In genomic region chr15:99008801-99009241, GRCm38 (mm10) we compare ENCODE assay signal across 11 mouse cellular contexts. TPM values are rescaled to one million over a fixed set of nuclear protein-coding genes. Genes with fewer than 3 reads are reported as not detected.
A peak's percentile ranks its signal among the peaks of the same experiment; 100 is the strongest.
DNase-seq lines count a peak whose midpoint lies in the region; ATAC-seq lines count a peak whose summit lies in the region.
"Had no signal": no experiment of that assay in that cellular context is flagged by ENCODE, and none has a peak within 500 bp of the region (broad histone marks: within the 10 kb centered on the region; RNA-seq: fewer than 3 reads in every experiment).

No protein-coding gene starts in this region.

- WGBS in heart, embryonic 11.5 days (ENCODE audit: insufficient replicate concordance): 45% methylated on average over 6 of the region's 6 CpGs
- WGBS in forebrain, embryonic 14.5 days: 79% methylated on average over 6 of the region's 6 CpGs

- no peaks in the 10 kb centered on the region for H3K36me3 ChIP-seq in heart, embryonic 11.5 days (ENCODE audit: control insufficient read depth, insufficient read depth, low read length)
- no peaks in the 10 kb centered on the region for H3K36me3 ChIP-seq in forebrain, embryonic 14.5 days (ENCODE audit: control insufficient read depth, insufficient read depth, low read length)
- H3K36me3 ChIP-seq: embryonic facial prominence, embryonic 12.5 days; neural tube, embryonic 12.5 days had no signal

- H3K4me1 ChIP-seq in heart, embryonic 11.5 days (ENCODE audit: control insufficient read depth, insufficient read depth, low read length): no peaks in the 10 kb centered on the region
- no peaks in the 10 kb centered on the region for H3K4me1 ChIP-seq in forebrain, embryonic 14.5 days (ENCODE audit: control insufficient read depth, insufficient read depth, low read length)
- H3K4me1 ChIP-seq: neural tube, embryonic 12.5 days had no signal

- no peak overlapping the region for H3K4me3 ChIP-seq in heart, embryonic 11.5 days (ENCODE audit: low read depth, low read length)
- no peak overlapping the region for H3K4me3 ChIP-seq in forebrain, embryonic 14.5 days (ENCODE audit: low read depth, low read length)
- H3K4me3 ChIP-seq: embryonic facial prominence, embryonic 12.5 days; neural tube, embryonic 12.5 days had no signal

- DNase-seq in heart, postnatal 36 days: no peak
- peak; percentile 57 to 60 for DNase-seq in spleen, postnatal 36 days (ENCODE audit: low spot score in 2 of 2)
- no peak for DNase-seq in spleen, adult 12 weeks (ENCODE audit: low spot score)
- peak; percentile 40 for DNase-seq in lung, postnatal 36 days
- DNase-seq in thymus, postnatal 4 days: peak; percentile 68
- no peak for DNase-seq in forebrain, embryonic 14.5 days (ENCODE audit: low spot score)
- no peak for DNase-seq in right cerebral cortex, postnatal 4 days

- H3K9ac ChIP-seq in heart, embryonic 11.5 days (ENCODE audit: low read depth, low read length): no peak overlapping the region
- no peak overlapping the region for H3K9ac ChIP-seq in forebrain, embryonic 14.5 days (ENCODE audit: low read length)
- H3K9ac ChIP-seq: embryonic facial prominence, embryonic 12.5 days; neural tube, embryonic 12.5 days had no signal

- no peaks in the 10 kb centered on the region for H3K9me3 ChIP-seq in heart, embryonic 11.5 days (replicated peaks; ENCODE audit: control insufficient read depth, low read length)
- no peaks in the 10 kb centered on the region for H3K9me3 ChIP-seq in forebrain, embryonic 14.5 days (replicated peaks; ENCODE audit: control insufficient read depth, low read length)
- H3K9me3 ChIP-seq: embryonic facial prominence, embryonic 12.5 days; neural tube, embryonic 12.5 days had no signal

- ATAC-seq in heart, embryonic 11.5 days (replicated peaks; ENCODE audit: insufficient number of reproducible peaks, low FRiP score, low TSS enrichment): no peak
- no peak for ATAC-seq in forebrain, embryonic 14.5 days

- H3K27ac ChIP-seq in heart, embryonic 11.5 days (ENCODE audit: low read depth, low read length): peak overlapping the region; percentile 37
- H3K27ac ChIP-seq in forebrain, embryonic 14.5 days (ENCODE audit: low read depth, low read length): no peak overlapping the region
- H3K27ac ChIP-seq: embryonic facial prominence, embryonic 12.5 days; neural tube, embryonic 12.5 days had no signal

- peak overlapping the region; percentile 16 for H3K4me2 ChIP-seq in heart, embryonic 11.5 days
- H3K4me2 ChIP-seq in forebrain, embryonic 14.5 days (ENCODE audit: low read length): no peak overlapping the region
- H3K4me2 ChIP-seq: embryonic facial prominence, embryonic 12.5 days; neural tube, embryonic 12.5 days had no signal

- intact Hi-C loops in heart, postnatal 36 days (cut with DNase I): no loop called here

- H3K27me3 ChIP-seq in heart, embryonic 11.5 days (ENCODE audit: control insufficient read depth, insufficient read depth, low read length): no peaks in the 10 kb centered on the region
- no peaks in the 10 kb centered on the region for H3K27me3 ChIP-seq in forebrain, embryonic 14.5 days (replicated peaks; ENCODE audit: control insufficient read depth, insufficient read depth, low read length)
- H3K27me3 ChIP-seq: embryonic facial prominence, embryonic 12.5 days; neural tube, embryonic 12.5 days had no signal

RNA-seq across cellular contexts. Expression of gene Tuba1c, which starts 20.9 kb away (rescaled TPM):
- polyA plus RNA-seq in heart, embryonic 11.5 days (2014; fragmentation: Nextera tagmentation; extraction: Ambion mirVana): 167 and 169 TPM in 2 replicates
- total RNA-seq in heart, postnatal 36 days (2021): 10 to 100 TPM; 29.7 to 33.9 TPM
- 56.7 and 93.1 TPM in 2 replicates for polyA plus RNA-seq in forebrain, embryonic 14.5 days (2014; fragmentation: Nextera tagmentation; extraction: Ambion mirVana)

RNA-seq across cellular contexts. Expression of gene Prph, which starts 46.2 kb away (rescaled TPM):
- polyA plus RNA-seq in heart, embryonic 11.5 days (2014; fragmentation: Nextera tagmentation; extraction: Ambion mirVana): 0.09 and 0.59 TPM in 2 replicates
- total RNA-seq in heart, postnatal 36 days (2021): under 1 TPM; 0.14 to 0.94 TPM
- 0.84 and 1.0 TPM in 2 replicates for polyA plus RNA-seq in forebrain, embryonic 14.5 days (2014; fragmentation: Nextera tagmentation; extraction: Ambion mirVana)

RNA-seq across cellular contexts. Expression of gene Tuba1a, which starts 55.3 kb away (rescaled TPM):
- polyA plus RNA-seq in heart, embryonic 11.5 days (2014; fragmentation: Nextera tagmentation; extraction: Ambion mirVana): 1,237 and 1,376 TPM in 2 replicates
- total RNA-seq in heart, postnatal 36 days (2021): 10 to 100 TPM; 73.0 to 74.5 TPM
- 18,182 and 18,289 TPM in 2 replicates for polyA plus RNA-seq in forebrain, embryonic 14.5 days (2014; fragmentation: Nextera tagmentation; extraction: Ambion mirVana)

RNA-seq across cellular contexts. Expression of gene Gm49450, which starts 55.5 kb away (rescaled TPM):
- polyA plus RNA-seq in heart, embryonic 11.5 days (2014; fragmentation: Nextera tagmentation; extraction: Ambion mirVana): not detected in 2 replicates
- not detected for total RNA-seq in heart, postnatal 36 days (2021)
- polyA plus RNA-seq in forebrain, embryonic 14.5 days (2014; fragmentation: Nextera tagmentation; extraction: Ambion mirVana): not detected in 2 replicates
- total RNA-seq: liver, adult 2 months had no signal
- polyA plus RNA-seq: embryonic facial prominence, embryonic 12.5 days; neural tube, embryonic 12.5 days had no signal

Comparison
In these comparisons a context has a peak if more than half of its experiments do, and no peak if none do; other contexts are left out.
1. DNase-seq: peak in spleen, postnatal 36 days (2 of 2), lung, postnatal 36 days (single experiment) and thymus, postnatal 4 days (single experiment); none in heart, postnatal 36 days (0 of 2), spleen, adult 12 weeks (single experiment), forebrain, embryonic 14.5 days (single experiment) and right cerebral cortex, postnatal 4 days (single experiment).
2. RNA of gene Tuba1a, which starts 55.3 kb away (polyA plus RNA-seq): 18,182 to 18,289 TPM in forebrain, embryonic 14.5 days; 1,237 to 1,376 TPM in heart, embryonic 11.5 days; every median in the first group is over 10 times any median in the second.